Mouse (Mus musculus) urinary bladder, adult 18-20 months (tissue): ENCODE data around the gene Ndufab1.
"Not testable (repeated sequence)": the region's sequence is repeated elsewhere in the genome, so short reads cannot be mapped to it uniquely, and the experiment has no call there.

Experiments
- DNase-seq, 2 experiments: peaks; one replicate each; pipeline ENCODE4 v3.0.0; 2022; ENCODE audit warnings: low spot score in 2 of 2, mixed read lengths in 2 of 2

Ndufab1 gene

DNA sequence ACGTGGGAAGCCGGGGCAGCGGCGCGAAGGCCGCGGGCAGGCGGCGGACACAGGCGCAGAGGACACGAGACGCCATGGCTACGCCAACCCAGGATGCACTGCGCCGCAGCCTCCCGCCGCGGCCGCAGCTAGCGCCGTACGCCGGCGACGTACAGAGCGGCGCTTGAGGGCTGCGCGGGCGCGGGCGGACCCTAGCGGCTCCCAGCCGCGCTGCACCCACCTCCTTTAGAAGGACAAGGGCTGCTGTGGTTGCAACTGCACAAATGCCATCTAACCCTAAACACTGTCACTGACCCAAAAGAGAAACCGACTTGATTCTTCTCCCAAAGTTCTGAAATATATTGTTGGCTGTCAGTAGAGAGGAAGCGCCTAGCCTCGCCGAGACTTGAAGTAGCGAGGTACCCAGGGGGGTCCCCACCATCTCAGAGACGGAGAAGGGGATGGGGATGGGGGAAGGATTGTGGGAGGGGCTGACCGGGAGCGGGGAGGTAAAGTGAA, at the start of gene Ndufab1:
TSS of gene Ndufab1 (minus strand) at position 140 of the 498 bp plus-strand sequence.
- peak; percentile 70 to 75 for DNase-seq

GRCm38 (mm10) chr7:122140991-122141390, 39.3 kb upstream of the Ndufab1 start:
- no peak for DNase-seq

DNA sequence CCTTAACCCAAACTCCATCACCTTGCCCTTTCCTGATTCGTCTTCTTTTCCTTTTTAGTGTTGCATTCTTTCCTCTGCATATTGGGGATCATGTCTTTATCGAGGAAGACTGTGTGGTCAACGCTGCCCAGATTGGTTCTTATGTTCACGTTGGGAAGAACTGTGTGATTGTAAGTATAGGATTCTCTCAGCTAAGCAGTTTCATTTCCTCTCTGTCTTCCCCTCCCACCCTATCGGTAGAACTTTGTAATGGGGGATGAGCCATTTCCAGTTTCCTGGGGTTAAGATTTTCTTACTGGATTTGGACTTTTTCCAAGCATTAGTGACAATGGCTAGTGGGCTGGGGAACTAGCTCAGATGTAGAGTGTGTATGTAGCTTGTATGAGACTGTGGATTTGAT, 36.5 kb upstream of the Ndufab1 start:
- DNase-seq, result no peak

GRCm38 (mm10) chr7:122137071-122137470, 35.4 kb upstream of the Ndufab1 start:
- DNase-seq, result no peak

DNA sequence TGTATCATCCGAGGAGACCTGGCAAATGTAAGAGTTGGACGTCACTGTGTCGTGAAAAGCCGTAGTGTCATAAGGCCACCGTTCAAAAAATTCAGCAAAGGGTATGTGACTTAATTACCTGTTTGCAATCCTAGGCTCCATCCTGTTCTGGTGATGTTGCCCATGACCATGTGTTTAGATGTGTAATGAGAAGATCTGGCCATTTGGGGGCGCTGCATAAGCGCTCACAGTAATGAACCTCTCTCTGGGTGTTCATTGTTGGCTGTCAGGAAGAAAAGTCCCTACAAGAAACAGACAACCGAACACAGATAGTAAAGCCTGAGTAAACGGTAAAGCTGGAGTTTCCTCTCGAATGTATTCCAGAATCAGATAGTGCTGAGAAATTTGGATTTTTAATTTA, 33.4 kb upstream of the Ndufab1 start:
- no peak for DNase-seq

GRCm38 (mm10) chr7:122133338-122133625, 31.6 kb upstream of the Ndufab1 start:
- DNase-seq, result no peak

GRCm38 (mm10) chr7:122132497-122133337, 31.0 kb upstream of the Ndufab1 start, which contains the start of the genes Palb2 and Dctn5:
Gene Palb2, minus strand, starts transcription at chr7:122132985.
Gene Dctn5, plus strand, starts transcription at chr7:122133041.
- peak; percentile 97 to 100 for DNase-seq

DNA sequence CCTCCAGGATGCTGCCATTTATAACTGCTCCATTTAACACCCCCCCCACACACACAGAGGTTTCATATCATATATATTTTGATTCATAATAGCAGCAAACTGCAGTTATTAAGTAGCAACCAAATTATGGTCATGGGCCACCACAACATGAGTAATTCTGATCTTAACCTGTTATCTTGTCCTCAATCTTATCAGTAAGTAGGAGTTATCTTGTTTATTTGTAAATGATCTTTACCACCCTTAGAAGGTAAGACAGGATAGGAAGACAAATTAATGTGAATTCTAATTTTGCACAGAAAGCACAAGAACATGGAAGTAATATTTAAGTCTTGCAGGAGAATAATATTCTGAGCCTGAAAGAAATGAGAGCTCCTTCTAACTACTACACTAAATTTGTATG, 30.1 kb upstream of the Ndufab1 start:
- DNase-seq, result no peak

DNA sequence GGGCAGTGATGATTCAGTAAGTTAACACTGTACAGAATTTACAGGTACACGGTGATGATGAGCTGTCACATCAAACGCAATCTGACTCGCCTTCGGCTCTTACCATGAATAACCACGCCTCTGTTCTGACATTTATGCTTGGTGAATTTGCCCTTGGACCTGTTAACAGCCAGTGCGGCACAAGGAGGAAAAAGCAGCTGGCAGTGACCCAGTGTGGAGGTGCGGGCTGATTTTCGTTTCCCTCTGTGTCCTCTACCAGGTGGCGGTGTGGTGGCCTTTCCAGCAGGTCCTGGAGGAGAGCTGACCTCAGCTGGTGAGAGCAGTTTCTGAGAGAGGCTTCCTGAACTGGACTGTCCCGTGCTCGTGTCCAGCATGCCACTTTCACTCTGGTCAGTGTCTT, 25.3 kb upstream of the Ndufab1 start:
- DNase-seq, result no peak

- DNase-seq, result no peak
These were observed 23.9 kb upstream of the Ndufab1 start for GRCm38 (mm10) chr7:122125636-122126035.

GRCm38 (mm10) chr7:122123518-122123917, 21.8 kb upstream of the Ndufab1 start:
- DNase-seq, result no peak

DNA sequence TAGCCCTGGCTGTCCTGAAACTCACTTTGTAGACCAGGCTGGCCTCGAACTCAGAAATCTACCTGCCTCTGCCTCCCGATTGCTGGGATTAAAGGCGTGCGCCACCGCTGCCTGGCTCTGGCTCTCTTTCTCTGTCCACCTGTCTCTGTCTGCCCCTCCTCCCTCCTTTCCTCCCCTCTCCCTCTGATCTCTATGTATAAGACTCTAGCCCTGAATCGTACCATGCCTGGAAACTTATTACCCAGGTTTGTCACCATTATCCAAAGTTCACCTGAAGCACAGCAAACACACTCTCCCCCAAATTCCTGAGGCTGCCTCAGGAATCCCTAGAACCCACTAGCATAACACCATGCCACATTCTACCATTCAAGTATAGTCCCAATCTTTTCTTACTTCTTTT, 6.5 kb upstream of the Ndufab1 start:
- DNase-seq, result no peak

- not testable (repeated sequence) for DNase-seq
These were observed 506 bp downstream of the Ndufab1 start for GRCm38 (mm10) chr7:122101014-122101746.

GRCm38 (mm10) chr7:122099222-122099621, 2.5 kb downstream of the Ndufab1 start:
- DNase-seq, result no peak

DNA sequence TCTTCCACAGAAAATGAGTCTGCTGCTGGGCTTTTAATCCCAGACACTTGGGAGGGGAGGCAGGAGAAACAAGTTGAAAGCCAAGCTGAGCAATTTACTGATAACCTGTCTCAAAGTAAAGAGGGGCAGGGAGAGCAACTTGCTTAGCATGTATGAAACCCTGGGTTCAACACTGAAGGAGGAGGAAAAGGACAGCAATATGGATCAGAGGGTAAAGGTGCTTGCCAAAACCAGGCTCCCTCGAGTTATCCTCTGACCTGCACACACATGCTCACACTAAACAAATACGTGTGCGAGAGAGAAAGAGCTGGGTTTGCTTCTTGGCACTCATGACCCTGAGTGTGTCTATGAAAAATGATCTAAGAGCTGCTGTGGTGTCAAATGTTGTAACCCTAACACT, 3.7 kb downstream of the Ndufab1 start:
- no peak for DNase-seq

- DNase-seq, result no peak
These were observed 6.9 kb downstream of the Ndufab1 start for GRCm38 (mm10) chr7:122094564-122095330.

- DNase-seq, result no peak
These were observed 14.3 kb downstream of the Ndufab1 start for GRCm38 (mm10) chr7:122087195-122087982.

DNA sequence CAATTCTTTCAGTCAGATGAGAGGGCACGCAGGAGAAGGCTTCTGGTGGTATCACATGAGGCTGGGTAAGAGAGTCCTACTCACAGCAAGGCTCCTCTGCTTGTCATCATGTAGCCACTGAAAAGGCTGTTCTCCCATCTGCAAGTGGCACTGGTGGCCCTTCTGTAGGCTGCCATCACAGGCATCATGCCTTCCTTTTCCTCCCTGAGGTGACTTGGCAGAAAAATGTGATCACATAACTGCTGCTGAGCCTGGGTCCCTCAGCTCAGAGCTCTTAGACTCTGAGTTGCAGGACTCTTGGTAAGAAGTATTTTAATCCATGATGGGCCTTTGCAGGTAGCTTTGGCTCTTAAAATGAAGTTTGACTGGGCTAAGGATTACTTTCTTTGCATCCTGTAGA, 20.6 kb downstream of the Ndufab1 start:
- DNase-seq, result no peak

DNA sequence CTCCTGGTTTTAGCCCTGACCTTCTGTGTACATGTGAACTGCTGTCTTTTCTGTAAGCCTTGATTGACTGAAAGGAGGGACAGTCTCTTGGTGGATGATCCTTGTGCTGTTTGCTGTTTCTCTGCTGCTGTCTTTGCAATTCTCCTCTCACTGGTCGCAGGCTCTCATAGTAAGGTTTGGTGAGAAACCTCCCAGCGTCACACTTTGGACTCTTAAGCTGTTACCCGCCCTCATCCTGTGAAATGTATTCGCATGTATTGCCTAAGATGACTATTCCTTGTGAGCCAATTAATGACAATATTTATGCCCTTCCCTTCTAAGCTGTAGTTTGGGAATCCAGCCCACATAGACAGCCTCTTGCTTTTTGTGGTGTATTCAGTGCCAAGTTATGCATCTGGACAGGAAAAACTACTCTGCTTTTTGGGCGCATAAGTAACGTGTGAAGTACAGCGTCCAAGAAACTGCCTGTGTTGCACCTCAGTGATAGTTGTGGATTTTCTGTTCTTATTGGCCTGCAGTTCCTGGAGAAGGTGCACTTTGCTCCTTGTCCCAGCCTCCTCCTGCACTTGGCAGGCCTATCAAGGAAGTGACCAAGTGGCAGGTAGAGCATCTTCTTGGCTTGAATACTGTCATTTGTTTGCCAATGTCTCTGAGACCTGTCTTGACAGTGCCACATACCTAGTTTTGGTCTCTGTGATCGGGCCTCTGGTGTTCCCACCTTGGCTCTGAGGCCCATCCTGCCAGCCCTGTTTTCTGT, 21.7 kb downstream of the Ndufab1 start:
- DNase-seq, result no peak

DNA sequence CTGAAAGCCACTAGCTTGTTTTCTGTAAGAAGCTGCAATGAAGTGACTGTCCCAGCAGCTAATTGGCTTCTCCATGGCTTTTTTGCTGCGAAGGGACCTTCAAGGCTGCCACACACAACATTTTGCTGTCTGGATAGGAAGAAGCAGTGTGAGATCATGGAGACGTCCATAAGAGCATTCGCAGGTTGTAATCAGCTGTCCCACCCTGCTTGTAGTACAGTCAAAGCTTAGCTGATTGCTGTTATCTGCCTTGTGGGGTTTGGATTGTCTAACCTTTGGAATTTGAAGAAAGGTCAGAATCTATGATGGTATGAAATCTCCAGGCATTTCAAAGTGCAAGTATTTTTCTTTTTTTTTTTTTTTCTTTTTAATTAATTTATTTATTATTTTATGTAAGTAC, 27.3 kb downstream of the Ndufab1 start:
- no peak for DNase-seq
